Mouse (Mus musculus): Measurements from ENCODE around the gene Dscaml1. TPM values are rescaled to one million over a fixed set of nuclear protein-coding genes. Genes with fewer than 3 reads are reported as not detected.

Dscaml1 gene
- total RNA-seq, 2 experiments from 2014 or later, result 42.5 to 64.6 TPM

DNA sequence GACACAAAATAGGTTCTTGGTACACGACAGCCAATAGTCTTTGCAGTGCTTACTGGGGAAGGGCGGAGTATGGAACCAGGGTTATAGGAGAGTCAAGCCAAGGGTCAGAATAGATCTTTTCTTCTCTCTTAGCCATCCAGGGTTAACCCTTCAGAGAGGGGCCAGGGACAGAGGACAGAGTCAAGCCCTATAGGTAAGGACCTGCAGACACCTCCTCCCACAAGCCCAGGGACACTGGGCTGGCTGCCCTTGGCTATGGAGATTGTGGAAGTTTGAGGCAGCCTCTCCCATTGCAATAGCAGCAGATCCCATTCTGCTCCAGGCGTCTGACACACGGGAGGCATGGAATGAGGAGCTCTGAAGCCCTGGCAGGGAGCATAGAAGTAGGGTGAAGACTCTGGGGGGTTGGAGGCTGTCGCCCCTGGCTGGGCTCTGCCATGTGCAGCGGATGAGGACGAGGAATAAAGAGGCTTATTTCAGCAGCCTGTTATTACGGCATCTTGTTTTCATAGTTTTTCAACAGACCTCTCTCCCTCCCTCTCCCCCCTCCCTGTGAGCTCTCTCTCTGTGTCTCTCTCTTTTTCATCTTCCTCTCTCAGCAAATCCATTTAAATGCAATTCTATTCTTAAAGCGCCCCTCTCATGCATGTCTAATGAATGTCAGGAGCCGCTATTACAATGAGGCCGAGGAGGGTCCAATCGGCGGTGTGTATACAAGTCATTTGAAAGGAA is 224.8 kb downstream of the Dscaml1 start:
- intact Hi-C loops (cut with DNase I), result loop anchor here (5.0 kb wide), 1 partner anchor 44 kb away; no protein-coding TSS in a partner anchor
- no peak for DNase-seq (ENCODE audit: low spot score in 2 of 2)

DNA sequence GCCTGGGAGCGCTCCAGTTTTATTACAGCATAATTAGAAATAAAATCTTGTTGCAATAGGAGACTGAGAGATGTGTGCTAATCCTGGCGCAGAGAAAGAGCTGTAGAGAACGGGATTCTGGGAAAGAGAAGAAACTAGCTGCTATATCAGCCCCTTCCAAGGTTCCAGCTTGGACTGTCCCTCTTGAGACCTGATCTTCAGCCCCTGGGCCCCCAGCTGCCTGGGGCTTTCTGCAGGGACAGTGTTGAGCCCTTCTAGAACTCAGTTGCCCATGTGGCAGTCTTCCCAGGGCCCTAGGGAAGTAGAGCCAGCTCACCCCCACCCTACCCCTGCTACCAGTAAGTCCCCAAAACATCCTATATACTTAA is 225.4 kb downstream of the Dscaml1 start:
- no peak for DNase-seq (ENCODE audit: low spot score in 2 of 2)
- intact Hi-C loops (cut with DNase I), result loop anchor here (5.0 kb wide), 1 partner anchor 44 kb away; no protein-coding TSS in a partner anchor

DNA sequence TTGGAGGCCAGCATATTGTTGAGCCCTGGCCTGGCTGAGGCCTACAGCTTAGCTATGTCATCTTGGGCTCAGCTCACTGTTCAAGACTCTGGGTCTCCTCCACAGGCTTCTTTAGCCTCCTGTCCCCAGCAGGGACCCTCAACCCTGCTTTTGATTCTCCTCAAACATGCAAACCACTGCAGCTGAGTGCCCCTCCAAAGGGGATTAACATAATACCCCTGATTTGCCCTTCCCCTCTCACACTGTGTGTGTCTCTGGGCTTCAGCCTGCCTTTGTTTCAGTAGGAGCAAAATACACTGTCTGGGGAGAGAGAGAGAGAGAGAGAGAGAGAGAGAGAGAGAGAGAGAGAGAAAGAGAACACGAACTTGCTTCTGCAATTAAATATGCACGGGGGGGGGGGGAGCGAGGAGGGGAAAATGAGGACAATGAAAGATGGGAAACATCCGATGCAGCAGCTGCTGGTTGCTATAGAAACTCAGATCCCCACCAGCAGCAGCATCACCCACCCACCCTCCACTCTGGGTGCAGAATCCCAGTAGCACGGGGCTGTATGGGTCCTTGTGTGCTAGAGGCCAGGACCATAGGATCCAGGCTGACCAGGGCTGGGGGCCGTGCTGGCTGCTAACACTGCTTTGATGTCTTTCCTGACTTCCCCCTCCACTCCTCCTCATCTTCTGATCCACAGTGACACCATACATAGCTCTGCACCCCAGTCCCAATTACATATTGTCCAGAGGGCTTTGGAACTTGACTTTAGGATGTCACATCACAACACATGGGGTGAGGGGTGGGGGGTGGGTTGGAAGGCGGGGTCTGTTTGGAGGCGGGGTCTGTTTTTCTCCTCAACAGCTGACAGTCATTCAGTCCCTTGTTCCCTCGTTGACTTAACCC is 231.0 kb downstream of the Dscaml1 start:
- intact Hi-C loops (cut with DNase I), result no loop called here
- no peak for DNase-seq (ENCODE audit: low spot score in 2 of 2)

DNA sequence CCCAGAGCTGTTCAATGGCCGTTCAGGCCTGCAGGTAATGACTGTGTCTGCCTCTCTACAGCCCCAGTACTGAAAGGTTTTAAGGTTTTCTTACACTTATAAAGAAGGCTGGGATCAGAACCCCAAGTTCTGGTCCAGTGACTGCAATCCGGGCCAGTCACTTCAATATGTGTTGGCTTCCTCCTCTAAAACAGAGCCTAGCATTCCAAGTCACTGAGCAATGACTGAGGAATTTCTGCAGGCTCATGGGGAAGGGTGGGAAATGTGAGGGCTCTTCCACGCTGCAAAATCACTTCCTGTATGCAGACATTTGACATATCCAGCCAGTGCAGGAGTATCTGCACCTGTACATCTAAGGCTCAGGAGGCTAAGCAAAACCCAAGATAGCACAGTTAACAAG is 233.8 kb downstream of the Dscaml1 start:
- intact Hi-C loops (cut with DNase I), result no loop called here

DNA sequence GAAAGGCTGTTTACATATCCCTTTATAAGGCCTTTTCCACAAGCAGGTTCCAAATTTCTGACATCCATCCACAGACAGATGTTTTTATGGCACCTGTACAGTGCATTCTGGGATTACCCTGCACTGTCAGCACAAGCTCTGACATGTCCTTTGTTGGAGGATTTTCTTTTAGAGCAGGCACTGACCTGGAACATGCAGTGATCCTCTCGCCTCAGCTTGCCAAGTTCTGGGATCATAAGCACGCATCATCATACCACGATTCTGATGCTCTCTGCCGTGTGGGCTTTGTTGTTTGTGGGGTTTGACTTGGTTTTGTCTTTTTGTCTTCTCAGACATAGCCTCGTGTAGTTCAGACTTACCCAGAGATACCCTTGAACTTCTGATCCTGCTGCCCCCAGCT is 236.0 kb downstream of the Dscaml1 start:
- intact Hi-C loops (cut with DNase I), result no loop called here
- DNase-seq (ENCODE audit: low spot score in 2 of 2), result no peak

More for the DNA sequence above, 233.8 kb downstream of the Dscaml1 start:
- no peak for DNase-seq (ENCODE audit: low spot score in 2 of 2)

DNA sequence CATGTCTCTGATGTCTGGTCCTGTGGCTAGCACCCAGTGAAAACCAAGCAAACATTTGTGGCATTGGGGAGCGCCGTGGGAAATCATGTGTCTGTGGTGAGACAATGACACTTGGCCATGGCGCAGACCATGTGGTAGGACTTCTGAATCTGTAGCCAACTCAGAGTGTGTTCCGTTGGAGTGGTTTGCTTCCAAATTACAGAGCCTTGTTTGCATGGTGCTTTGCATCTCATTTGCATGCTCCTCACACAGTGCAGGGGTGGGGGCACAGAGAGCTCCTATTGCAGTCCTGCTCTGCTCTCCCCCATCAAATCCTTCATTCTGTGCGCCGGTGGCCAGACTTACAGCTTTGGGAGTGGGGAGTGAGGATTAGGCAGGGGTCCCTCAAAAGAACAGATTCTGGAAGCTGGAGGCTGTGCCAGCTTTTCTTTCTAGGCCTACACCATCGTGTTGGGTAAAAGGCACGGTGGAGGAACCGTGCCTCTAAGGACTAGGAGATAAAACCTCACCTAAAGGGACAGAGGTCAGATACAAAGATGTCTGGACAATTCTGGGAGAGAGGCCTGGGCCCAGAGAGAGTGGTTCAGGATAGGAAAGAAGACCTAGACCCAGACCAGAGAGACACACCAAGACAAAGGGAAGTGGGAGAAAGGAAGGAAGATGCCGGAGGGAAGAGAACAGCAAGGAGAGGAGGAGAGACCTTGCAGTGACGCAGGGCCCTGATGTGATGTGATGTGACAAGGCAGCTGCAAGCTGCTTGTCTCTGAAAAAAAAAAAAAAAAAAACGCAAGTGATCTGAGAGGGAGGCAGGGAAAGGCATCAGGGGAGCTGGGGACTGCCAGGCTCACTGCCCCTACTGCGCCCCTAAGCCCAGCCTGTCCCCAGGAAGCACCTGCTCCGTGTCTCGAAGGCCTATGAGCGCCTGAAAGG is 237.2 kb downstream of the Dscaml1 start:
- DNase-seq (ENCODE audit: low spot score in 2 of 2), result peak; percentile 47 to 53

DNA sequence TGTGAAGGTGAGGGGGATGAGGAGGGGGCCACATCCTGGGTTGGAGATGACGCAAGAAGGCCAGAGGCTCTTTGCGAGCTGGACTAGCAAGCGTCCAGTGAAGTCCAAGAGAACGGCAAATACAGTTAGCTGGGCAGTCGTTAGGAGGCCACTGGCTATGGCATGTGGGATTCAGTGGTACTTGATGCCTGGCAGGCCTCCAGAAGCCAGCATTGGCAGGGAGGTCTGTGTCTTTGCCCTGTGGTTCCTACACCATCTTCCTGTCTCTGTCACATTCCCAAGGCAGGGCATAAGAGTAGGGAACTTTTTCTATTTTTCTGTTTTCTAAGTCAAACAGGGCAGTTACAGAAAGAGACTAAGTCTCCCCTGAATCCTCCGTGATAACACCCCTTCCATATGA is 237.9 kb downstream of the Dscaml1 start:
- intact Hi-C loops (cut with DNase I), result no loop called here
- DNase-seq (ENCODE audit: low spot score in 2 of 2), result no peak

More for the DNA sequence above, 237.2 kb downstream of the Dscaml1 start:
- intact Hi-C loops (cut with DNase I), result no loop called here

DNA sequence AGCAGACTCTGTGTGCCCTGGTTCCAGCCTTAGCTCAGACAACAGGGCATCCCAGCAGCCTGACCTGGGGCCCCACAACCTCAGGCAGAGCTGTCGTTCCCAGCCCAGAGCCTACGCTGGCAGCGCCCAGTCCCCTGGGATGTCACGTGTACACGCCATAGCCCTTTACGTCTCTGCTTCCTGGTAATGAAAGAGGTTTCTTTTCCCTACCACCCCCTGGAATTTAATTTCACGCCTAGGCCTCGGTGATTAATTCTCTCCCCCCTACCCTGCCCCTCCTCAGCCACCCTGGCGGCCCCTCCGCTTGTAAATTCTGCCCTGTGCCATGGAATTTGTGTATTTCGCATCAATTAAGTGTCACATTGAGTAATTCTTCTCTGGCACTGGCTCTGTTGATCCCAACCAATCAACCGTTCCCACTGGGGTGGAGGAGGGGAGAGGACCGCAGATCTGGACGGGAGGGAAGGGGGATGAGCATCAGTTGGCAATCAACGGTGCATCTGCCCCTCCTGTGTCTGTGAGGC is 238.5 kb downstream of the Dscaml1 start:
- intact Hi-C loops (cut with DNase I), result no loop called here
- DNase-seq (ENCODE audit: low spot score in 2 of 2), result no peak

DNA sequence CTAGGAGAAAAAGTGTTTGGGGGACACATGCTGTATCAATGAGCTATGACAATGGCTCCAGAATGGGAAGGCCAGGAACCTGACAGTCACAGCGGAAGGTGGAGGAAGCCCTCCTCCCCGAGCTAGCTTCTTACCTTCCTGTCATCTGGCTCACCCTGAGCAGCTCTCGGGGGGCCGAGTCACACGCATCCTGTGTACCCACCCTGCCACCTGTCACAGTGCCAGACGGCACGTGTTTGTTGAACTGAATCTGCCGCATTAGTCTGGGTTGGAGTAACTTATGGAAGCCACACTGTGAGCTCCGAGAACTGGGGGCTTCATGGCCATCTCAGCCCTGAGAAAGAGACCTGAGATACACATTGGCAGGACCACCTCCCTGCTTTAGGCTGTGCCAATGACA is 249.5 kb downstream of the Dscaml1 start:
- no peak for DNase-seq (ENCODE audit: low spot score in 2 of 2)
- intact Hi-C loops (cut with DNase I), result loop anchor here (5.0 kb wide), 1 partner anchor 69 kb away; no protein-coding TSS in a partner anchor

DNA sequence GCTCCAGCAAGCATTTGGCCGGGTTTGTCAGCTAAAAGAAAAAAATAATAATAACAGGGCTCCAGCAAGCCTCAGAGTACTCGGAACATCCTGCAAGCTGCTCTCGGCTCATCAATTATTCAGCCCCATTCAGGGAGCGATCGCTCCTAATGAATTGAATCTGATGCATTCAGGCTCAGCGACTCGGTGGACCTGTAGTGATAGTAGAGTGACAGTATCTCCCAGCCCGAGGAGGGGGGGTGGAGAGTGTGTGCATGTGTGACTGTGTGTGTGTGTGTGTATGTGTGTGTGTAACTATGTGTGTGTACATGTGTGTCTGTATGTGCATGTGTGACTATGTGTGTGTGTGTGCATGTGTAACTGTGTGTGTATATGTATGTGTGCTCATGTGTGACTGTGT is 250.2 kb downstream of the Dscaml1 start:
- DNase-seq (ENCODE audit: low spot score in 2 of 2), result no peak

DNA sequence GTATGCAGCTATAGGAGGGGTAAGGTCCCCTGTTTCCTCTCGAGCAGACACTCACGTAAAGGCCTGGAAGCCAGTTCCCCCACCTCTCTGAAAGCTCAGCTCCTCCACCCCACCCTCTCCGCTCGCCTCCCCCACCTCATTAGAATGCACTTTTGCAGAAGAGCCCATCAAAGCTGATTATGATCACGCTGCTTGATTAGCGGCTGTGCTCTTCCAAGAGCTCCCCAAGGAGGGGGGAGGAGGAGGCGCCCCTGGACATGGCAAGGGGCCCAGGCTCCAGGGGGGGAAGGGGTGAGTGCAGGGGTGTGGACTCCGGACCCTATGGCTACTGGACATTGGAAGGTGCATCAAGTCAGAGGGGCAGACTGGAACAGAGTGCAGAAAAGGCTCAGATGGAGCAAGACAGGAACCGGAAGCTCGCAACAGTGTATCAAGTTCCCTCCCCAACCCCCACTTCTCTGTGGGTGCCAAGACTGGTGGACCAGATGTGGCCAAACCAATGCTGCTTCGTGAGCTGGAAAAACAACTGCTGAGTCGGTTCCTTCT is 250.9 kb downstream of the Dscaml1 start:
- DNase-seq (ENCODE audit: low spot score in 2 of 2), result peak; percentile 28 to 39
- intact Hi-C loops (cut with DNase I), result loop anchor here (5.0 kb wide), 1 partner anchor 70 kb away; no protein-coding TSS in a partner anchor

More for the DNA sequence above, 250.2 kb downstream of the Dscaml1 start:
- intact Hi-C loops (cut with DNase I), result loop anchor here (5.0 kb wide), 1 partner anchor 69 kb away; no protein-coding TSS in a partner anchor

DNA sequence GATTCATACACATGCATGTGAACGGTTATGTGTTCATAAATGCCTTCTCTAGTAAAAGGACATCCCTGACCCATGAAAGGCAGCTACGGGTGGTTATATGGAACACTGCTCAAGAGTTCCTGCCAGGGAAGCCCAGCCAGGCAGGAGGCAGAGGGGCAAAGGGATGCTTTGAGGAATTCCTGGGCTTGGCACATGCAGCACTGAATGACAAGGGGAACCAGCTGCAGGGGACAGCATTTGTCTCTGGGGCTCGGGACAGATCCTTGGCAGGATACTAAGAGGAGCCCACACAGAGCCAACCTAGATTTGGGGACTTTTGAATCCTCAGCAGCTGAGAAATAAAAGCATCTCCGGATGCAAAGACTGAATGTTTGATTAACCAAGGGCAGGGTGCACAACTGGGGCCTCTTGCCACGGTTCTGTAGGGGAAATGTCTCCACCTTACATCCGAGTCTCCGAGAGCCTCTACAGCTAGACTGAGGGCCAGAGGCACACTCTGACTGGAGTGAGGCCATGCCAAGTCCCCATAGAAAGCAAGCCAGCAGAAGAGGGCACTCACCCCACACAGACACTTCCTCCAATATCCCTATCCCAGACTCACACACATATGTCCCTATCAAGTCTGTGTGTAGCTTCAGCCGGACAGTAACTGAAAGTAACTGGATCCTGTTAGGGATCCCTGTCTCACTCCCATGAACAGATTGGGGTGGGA is 251.7 kb downstream of the Dscaml1 start:
- intact Hi-C loops (cut with DNase I), result loop anchor here (5.0 kb wide), 1 partner anchor 71 kb away; no protein-coding TSS in a partner anchor
- peak; percentile 29 to 44 for DNase-seq (ENCODE audit: low spot score in 2 of 2)

DNA sequence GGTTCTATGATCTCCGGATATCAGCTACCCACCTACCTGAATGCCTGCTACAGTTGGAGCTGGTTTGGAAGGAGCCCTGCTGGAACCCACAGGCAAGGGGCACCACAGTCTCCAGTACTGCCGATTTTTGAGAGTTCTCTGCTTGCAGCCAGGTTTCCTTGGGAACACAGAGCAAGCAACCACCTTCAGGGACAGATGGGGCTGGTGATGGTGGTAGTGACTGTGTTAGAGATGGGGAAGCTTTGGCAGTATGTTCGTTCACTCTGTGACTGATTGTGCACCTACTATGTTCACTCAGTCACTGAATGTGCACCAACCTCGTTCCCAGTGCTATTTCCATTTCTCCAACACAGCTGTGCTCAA is 252.2 kb downstream of the Dscaml1 start:
- peak; percentile 43 to 57 for DNase-seq (ENCODE audit: low spot score in 2 of 2)
- intact Hi-C loops (cut with DNase I), result loop anchor here (5.0 kb wide), 1 partner anchor 71 kb away; no protein-coding TSS in a partner anchor

DNA sequence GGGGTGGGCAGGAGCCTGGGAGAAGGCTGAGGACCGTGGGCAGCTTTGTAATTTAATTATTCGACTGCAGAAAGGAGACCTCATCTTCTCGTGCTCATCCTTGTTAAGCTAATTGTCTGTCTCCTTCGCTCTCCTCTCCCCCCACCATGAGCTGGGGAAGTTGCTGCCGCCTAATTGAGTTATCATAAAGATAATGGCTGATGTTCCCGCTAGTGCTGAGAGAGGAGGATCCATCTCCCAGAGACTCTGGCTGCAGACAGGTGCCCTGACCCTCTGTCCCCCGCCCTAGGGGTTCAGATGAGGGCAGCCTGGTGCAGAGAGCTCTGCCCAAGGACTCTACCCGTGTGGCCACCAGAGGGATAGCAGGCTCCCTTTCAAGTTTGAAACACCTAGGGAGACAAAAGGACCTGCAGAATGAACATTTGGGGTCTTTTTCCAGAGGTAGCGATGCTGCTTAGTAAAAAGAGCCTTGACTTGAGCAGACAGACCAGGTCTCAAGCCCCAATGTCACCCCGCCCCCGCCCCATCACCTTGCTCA is 256.1 kb downstream of the Dscaml1 start:
- intact Hi-C loops (cut with DNase I), result no loop called here
- no peak for DNase-seq (ENCODE audit: low spot score in 2 of 2)

DNA sequence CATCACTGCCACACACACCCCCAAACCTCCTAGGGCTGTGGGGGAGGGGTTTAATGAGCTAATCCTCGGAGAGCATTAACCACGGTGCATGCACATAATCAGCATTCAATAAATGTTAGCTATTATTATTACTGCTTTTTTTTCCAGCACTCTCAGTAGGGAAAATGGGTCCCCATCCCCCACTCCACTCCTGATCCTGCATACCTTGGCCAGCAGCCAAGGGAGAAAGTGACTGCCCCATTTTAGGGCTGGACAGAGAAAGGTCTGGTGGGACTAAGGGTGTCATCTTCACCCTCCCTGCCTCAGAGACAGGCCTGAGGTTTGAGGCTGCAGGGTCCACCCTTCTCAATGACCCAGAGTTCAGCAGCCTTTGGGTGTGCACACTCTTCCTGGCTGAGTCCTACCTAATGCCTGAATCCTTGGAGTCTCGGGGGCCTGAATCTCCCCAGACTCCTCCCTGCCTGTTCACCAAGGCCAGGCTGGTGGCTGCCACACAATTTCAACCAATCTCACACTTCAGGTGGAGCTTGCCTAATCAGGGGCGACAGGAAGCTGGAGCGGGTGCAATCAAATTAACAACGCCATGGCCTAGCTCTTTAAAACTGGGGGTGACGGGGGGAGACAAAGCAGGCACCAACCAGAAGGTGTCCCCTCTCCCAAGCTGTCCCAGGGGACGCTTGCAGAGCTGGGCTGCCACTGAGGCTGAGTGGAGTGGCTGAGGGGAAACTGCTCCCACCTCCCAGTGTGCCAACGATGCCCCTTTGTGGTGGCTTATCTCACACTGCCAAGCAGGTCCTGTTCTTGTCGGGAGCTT is 267.2 kb downstream of the Dscaml1 start:
- DNase-seq (ENCODE audit: low spot score in 2 of 2), result no peak
- intact Hi-C loops (cut with DNase I), result no loop called here

DNA sequence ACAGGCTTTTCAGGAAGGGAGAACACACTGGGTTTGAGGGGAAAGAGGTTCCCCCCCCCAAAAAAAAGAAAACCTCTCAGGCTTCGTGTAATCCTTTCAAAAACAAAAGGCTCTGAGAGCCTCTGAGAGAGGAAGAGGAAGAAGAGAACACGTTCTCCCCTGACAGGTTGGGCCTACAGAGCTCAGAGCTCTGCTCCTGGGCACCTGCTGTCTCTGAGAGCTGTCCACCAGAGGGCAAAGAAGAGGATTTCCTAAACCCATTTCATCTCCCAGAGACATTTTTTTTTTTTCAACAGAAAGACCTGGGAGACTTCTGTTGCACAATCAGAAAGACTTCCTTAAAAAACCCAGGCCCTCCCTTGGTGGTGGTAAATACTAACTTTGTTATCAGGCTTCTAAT is 267.8 kb downstream of the Dscaml1 start:
- DNase-seq (ENCODE audit: low spot score in 2 of 2), result no peak
- intact Hi-C loops (cut with DNase I), result no loop called here

DNA sequence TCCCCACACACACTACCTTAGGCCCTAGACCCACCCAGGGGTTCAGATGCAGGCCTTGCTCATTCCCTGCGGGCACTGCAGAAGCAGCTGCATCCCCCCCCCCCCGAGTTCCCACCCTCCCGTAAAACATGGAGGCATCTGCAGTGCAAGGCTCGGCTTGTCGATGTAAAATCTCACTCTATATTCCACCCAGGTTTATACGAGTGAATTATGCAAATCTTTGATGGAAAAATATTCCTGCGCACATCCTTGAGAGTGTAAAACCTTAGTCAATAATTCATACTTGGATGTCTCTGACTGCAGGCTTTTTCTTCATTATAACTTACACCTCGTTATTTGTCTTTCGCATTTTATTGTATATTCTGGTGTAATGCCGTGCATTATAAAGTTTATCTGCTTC is 272.7 kb downstream of the Dscaml1 start:
- intact Hi-C loops (cut with DNase I), result no loop called here
- no peak for DNase-seq (ENCODE audit: low spot score in 2 of 2)
